Mouse (Mus musculus): ENCODE measurements around the gene Relt. TPM values are rescaled to one million over a fixed set of nuclear protein-coding genes. Genes with fewer than 3 reads are reported as not detected.

The Relt gene
- polyA plus RNA-seq, 1 experiment from 2014 or later: 1.0 TPM

DNA sequence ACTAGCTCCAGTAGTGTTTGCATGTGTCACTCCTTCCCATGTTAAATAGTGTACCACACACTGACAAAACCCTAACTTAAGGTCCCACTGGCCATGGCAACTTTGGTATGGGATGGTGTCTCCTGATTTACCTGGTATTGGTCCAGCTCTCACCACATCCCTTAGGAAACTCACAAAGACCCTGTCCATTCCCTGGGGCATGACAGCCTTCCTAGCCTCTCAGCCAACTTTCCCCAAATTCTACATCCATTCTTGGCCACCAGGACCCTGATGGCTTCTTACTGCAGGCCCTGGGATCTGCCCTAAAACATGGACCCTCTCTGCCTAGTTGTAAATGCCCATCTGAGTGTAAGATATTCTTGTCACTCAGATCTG, 18.2 kb downstream of the Relt start:
- no peaks in the 10 kb centered on the region; the same call in 1 of the 2 replicates for H3K36me3 ChIP-seq (ENCODE audit: control insufficient read depth, insufficient read depth)
- TF ChIP-seq CTCF (IDR thresholded peaks at IDR 0.05; ENCODE audit: low read depth): no peak
- H3K9me3 ChIP-seq (ENCODE audit: control insufficient read depth): no peaks in the 10 kb centered on the region
- no peak overlapping the region for H3K4me2 ChIP-seq (replicated peaks; ENCODE audit: low read depth)
- ATAC-seq: no peak
- H3K4me1 ChIP-seq (replicated peaks; ENCODE audit: control insufficient read depth, insufficient read depth, low read length): no peaks in the 10 kb centered on the region; the same call in 1 of the 2 replicates
- H3K27ac ChIP-seq (ENCODE audit: low read depth, low read length): peak overlapping the region; percentile 50
- no peaks in the 10 kb centered on the region for H3K27me3 ChIP-seq (replicated peaks; ENCODE audit: control insufficient read depth, insufficient read depth, low read length)
- H3K9ac ChIP-seq (ENCODE audit: low read depth, low read length): no peak overlapping the region
- H3K4me3 ChIP-seq (ENCODE audit: low read depth, low read length): no peak overlapping the region

DNA sequence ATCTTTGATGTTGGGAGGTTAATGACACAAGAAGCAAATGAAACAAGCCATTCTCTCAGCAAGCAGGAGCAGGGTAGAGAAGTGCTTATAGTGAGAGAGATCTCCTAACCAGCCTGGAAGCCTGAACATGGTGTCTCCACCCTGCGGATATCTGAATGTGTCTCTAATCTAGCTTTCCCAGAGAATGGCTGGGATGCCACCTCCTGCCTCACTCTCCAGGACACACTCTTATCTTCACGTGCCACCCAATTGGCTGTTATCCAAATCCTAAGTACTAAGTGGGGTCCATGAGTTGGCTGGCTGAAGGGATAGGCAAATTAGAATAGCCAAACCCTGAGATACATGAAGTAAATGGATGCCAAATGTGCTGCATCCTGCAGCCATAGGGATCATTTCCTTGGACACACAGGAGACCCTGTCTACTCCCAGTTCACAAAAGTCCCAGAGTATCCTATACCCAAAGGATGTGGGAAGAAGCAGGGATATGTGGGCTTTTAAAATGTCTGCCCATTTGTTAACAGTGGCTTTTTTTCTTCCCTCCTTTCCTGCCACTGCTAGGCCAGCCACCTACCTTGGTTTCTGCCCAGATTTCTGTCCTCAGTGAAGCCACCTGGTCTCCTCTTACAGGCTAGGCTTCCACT, 18.7 kb downstream of the Relt start:
- no peak for TF ChIP-seq CTCF (IDR thresholded peaks at IDR 0.05; ENCODE audit: low read depth)
- no peak overlapping the region for H3K4me2 ChIP-seq (replicated peaks; ENCODE audit: low read depth)
- H3K4me1 ChIP-seq (replicated peaks; ENCODE audit: control insufficient read depth, insufficient read depth, low read length): no peaks in the 10 kb centered on the region; the same call in 1 of the 2 replicates
- no peak overlapping the region for H3K4me3 ChIP-seq (ENCODE audit: low read depth, low read length)
- no peak for ATAC-seq
- H3K36me3 ChIP-seq (ENCODE audit: control insufficient read depth, insufficient read depth): no peaks in the 10 kb centered on the region; the same call in 1 of the 2 replicates
- 65% methylated on average over 2 of the region's 2 CpGs for WGBS
- no peak overlapping the region for H3K9ac ChIP-seq (ENCODE audit: low read depth, low read length)
- H3K9me3 ChIP-seq (ENCODE audit: control insufficient read depth): no peaks in the 10 kb centered on the region
- H3K27ac ChIP-seq (ENCODE audit: low read depth, low read length): no peak overlapping the region
- H3K27me3 ChIP-seq (replicated peaks; ENCODE audit: control insufficient read depth, insufficient read depth, low read length): no peaks in the 10 kb centered on the region

DNA sequence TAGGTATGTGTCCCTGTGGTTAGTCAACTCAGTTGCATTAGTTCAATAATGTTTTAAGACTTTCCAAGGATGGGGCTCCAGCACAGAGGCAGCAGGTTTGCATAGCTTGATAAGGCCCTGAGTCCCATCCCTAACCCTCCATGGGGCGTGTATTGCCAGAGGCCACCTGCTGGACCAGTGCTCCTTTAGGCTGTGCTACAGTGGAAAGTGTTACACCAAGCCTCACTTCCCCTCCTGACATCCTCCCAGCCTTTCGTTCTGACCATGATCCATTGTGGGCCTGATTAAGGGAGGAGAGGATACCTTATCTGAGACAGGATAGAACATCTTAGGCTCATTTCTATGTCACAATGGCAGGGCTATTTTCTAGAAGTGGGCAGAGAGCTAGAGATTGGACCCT, 19.4 kb downstream of the Relt start:
- no peak overlapping the region for H3K4me2 ChIP-seq (replicated peaks; ENCODE audit: low read depth)
- no peak for TF ChIP-seq CTCF (IDR thresholded peaks at IDR 0.05; ENCODE audit: low read depth)
- no peaks in the 10 kb centered on the region for H3K36me3 ChIP-seq (ENCODE audit: control insufficient read depth, insufficient read depth)
- no peak overlapping the region for H3K4me3 ChIP-seq (ENCODE audit: low read depth, low read length)
- no peaks in the 10 kb centered on the region; the same call in 1 of the 2 replicates for H3K4me1 ChIP-seq (replicated peaks; ENCODE audit: control insufficient read depth, insufficient read depth, low read length)
- ATAC-seq: no peak
- H3K9me3 ChIP-seq (ENCODE audit: control insufficient read depth): no peaks in the 10 kb centered on the region
- 86% methylated on average over 2 of the region's 2 CpGs for WGBS
- H3K27me3 ChIP-seq (replicated peaks; ENCODE audit: control insufficient read depth, insufficient read depth, low read length): no peaks in the 10 kb centered on the region
- no peak overlapping the region for H3K27ac ChIP-seq (ENCODE audit: low read depth, low read length)
- H3K9ac ChIP-seq (ENCODE audit: low read depth, low read length): no peak overlapping the region

DNA sequence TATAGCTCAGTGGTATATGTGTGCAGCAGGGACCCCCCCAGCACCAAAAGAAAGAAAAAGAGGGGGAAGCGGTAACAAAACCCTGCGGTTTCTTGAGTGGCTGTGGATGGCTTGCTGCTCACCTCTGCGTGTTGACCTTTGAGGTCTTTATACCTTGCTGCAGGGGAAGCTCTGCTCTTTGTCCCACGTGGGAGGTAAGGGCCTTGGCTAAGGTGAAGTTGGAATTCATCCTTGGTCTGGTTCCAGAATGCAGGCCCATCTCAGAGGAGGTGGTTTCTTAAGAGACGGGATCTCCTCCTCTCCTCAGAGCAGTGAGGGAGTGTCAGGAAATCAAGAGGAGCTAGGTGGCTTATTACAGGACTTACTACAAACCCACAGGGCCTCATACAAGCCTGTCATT, 21.1 kb downstream of the Relt start:
- no peak overlapping the region for H3K4me3 ChIP-seq (ENCODE audit: low read depth, low read length)
- no peaks in the 10 kb centered on the region for H3K9me3 ChIP-seq (ENCODE audit: control insufficient read depth)
- no peak for ATAC-seq
- H3K4me2 ChIP-seq (replicated peaks; ENCODE audit: low read depth): no peak overlapping the region
- no peak for TF ChIP-seq CTCF (IDR thresholded peaks at IDR 0.05; ENCODE audit: low read depth)
- H3K27ac ChIP-seq (ENCODE audit: low read depth, low read length): no peak overlapping the region
- 85% methylated on average over 5 of the region's 5 CpGs for WGBS
- H3K9ac ChIP-seq (ENCODE audit: low read depth, low read length): no peak overlapping the region
- H3K36me3 ChIP-seq (ENCODE audit: control insufficient read depth, insufficient read depth): no peaks in the 10 kb centered on the region
- H3K4me1 ChIP-seq (replicated peaks; ENCODE audit: control insufficient read depth, insufficient read depth, low read length): no peaks in the 10 kb centered on the region; the same call in 1 of the 2 replicates
- no peaks in the 10 kb centered on the region for H3K27me3 ChIP-seq (replicated peaks; ENCODE audit: control insufficient read depth, insufficient read depth, low read length)

DNA sequence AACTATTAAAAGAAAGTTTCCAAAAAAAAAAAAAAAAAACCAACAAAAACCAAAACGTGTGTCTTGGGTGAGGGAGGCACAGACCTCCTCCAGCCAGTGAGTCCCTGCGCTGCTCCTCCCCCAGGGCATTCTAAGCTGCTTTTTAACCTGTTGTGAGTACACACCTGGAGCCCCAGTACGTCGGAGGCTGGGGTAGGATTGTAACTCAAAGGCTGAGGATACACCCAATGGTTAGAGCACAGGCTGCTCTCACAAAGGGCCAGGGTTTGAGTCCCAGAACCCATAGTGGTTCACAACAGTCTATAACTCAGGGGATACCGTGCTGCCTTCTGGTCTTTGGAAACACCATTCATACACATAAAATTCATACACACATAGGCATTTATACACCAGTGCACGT, 21.6 kb downstream of the Relt start:
- no peak for ATAC-seq
- no peaks in the 10 kb centered on the region for H3K27me3 ChIP-seq (replicated peaks; ENCODE audit: control insufficient read depth, insufficient read depth, low read length)
- no peak overlapping the region for H3K9ac ChIP-seq (ENCODE audit: low read depth, low read length)
- H3K4me2 ChIP-seq (replicated peaks; ENCODE audit: low read depth): no peak overlapping the region
- TF ChIP-seq CTCF (IDR thresholded peaks at IDR 0.05; ENCODE audit: low read depth): no peak
- H3K36me3 ChIP-seq (ENCODE audit: control insufficient read depth, insufficient read depth): peaks cover 4% of the 10 kb centered on the region
- H3K27ac ChIP-seq (ENCODE audit: low read depth, low read length): no peak overlapping the region
- 95% methylated on average over 6 of the region's 6 CpGs for WGBS
- no peaks in the 10 kb centered on the region; the same call in 1 of the 2 replicates for H3K4me1 ChIP-seq (replicated peaks; ENCODE audit: control insufficient read depth, insufficient read depth, low read length)
- no peaks in the 10 kb centered on the region for H3K9me3 ChIP-seq (ENCODE audit: control insufficient read depth)
- no peak overlapping the region for H3K4me3 ChIP-seq (ENCODE audit: low read depth, low read length)

DNA sequence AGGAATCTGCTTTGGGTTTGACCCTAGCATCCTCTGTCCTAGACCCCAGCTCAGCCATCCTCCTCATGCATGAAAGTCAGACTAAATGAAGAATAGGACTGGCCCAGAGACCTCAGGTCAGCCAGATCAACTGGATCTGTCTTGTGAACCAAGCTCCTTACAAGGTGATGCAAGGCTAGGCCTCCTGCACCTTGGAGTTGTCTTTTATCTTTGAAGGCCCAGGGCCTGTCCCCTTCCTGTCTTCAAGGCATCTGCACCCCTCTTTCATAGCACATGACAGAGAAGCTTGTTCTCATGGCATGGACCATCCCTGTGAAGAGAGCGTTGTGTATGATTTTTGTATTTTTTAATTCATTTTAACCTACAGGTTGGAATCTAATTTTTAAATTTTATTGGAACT, 22.3 kb downstream of the Relt start:
- Histone ChIP-seq H3K4me3 (ENCODE audit: low read depth, low read length) (no peak overlapping the region), H3K4me1 (replicated peaks; ENCODE audit: control insufficient read depth, insufficient read depth, low read length) (no peaks in the 10 kb centered on the region; the same call in 1 of the 2 replicates), H3K9me3 (ENCODE audit: control insufficient read depth) (no peaks in the 10 kb centered on the region), H3K9ac (ENCODE audit: low read depth, low read length) (no peak overlapping the region), H3K4me2 (replicated peaks; ENCODE audit: low read depth) (no peak overlapping the region), H3K27me3 (replicated peaks; ENCODE audit: control insufficient read depth, insufficient read depth, low read length) (no peaks in the 10 kb centered on the region), H3K36me3 (ENCODE audit: control insufficient read depth, insufficient read depth) (peaks cover 11% of the 10 kb centered on the region), H3K27ac (ENCODE audit: low read depth, low read length) (no peak overlapping the region)
- ATAC-seq: no peak
- no peak for TF ChIP-seq CTCF (IDR thresholded peaks at IDR 0.05; ENCODE audit: low read depth)
- WGBS: 93% methylated on average over 1 of the region's 1 CpGs

All from intestine, postnatal 0 days (tissue).